Mouse (Mus musculus) embryonic fibroblast, embryonic 13.5 days (primary cell): Measurements from ENCODE around the gene Gipc3.

ENCODE experiments used
- CTCF ChIP-seq: IDR thresholded peaks from 2 replicates; pipeline ENCODE4 v1.5.1; 2011; ENCODE audit warnings: mild to moderate bottlenecking, control low read depth, low read length, moderate library complexity, borderline replicate concordance; ENCODE audit not compliant: insufficient read depth
- POLR2A ChIP-seq: IDR thresholded peaks from 2 replicates; pipeline ENCODE4 v1.6.1; 2011; ENCODE audit warnings: low read depth, mild to moderate bottlenecking, control low read depth, low read length, moderate library complexity

GRCm38 (mm10) chr10:81306173-81306668 is 36.8 kb downstream of the Gipc3 start:
- TF ChIP-seq CTCF (no peak), POLR2A (no peak)
